Mouse (Mus musculus): ENCODE data around the gene Hist1h1d. TPM values are rescaled to one million over a fixed set of nuclear protein-coding genes. Genes with fewer than 3 reads are reported as not detected.

Hist1h1d gene
- polyA plus RNA-seq (2012; fragmentation: generic; extraction: Trizol), result under 1 TPM; 0.65 to 0.84 TPM

GRCm38 (mm10) chr13:23552962-23553361 is at the start of gene Hist1h1d:
Hist1h1d (plus strand) TSS chr13:23553262.

GRCm38 (mm10) chr13:23530901-23531875 is 21.9 kb upstream of the Hist1h1d start, which contains the start of gene Hist1h4h:
Hist1h4h (plus strand) TSS chr13:23531050.

GRCm38 (mm10) chr13:23533560-23534367 is 19.3 kb upstream of the Hist1h1d start, which contains the start of gene Hist1h2af:
Hist1h2af (plus strand) TSS chr13:23533906.

GRCm38 (mm10) chr13:23535137-23536075 is 17.7 kb upstream of the Hist1h1d start, which contains the start of gene Hist1h3g:
Hist1h3g (plus strand) TSS chr13:23535422.

GRCm38 (mm10) chr13:23542999-23543607 is 10.0 kb upstream of the Hist1h1d start, which contains the start of gene Hist1h2bh:
Hist1h2bh (minus strand) TSS chr13:23543392.

GRCm38 (mm10) chr13:23543965-23544786 is 8.9 kb upstream of the Hist1h1d start, which contains the start of gene Hist1h3f:
Hist1h3f (plus strand) TSS chr13:23544052.

GRCm38 (mm10) chr13:23551146-23551834 is 1.8 kb upstream of the Hist1h1d start, which contains the start of gene Hist1h4f:
Hist1h4f (minus strand) TSS chr13:23551648.

GRCm38 (mm10) chr13:23561883-23562659 is 9.0 kb downstream of the Hist1h1d start, which contains the start of gene Hist1h3e:
Hist1h3e (minus strand) TSS chr13:23562369.

GRCm38 (mm10) chr13:23571022-23571503 is 18.0 kb downstream of the Hist1h1d start, which contains the start of the genes Hist1h2ae and Hist1h2bg:
Hist1h2ae (minus strand) TSS chr13:23571220.
Hist1h2bg (plus strand) TSS chr13:23571396.

GRCm38 (mm10) chr13:23573898-23574524 is 20.9 kb downstream of the Hist1h1d start, which contains the start of the genes Hist1h2bf and Hist1h2ad:
Hist1h2bf (minus strand) TSS chr13:23574196.
Hist1h2ad (plus strand) TSS chr13:23574381.

GRCm38 (mm10) chr13:23575271-23575851 is 22.3 kb downstream of the Hist1h1d start, which contains the start of gene Hist1h3d:
Hist1h3d (plus strand) TSS chr13:23575763.

GRCm38 (mm10) chr13:23581408-23582218 is 28.6 kb downstream of the Hist1h1d start, which contains the start of gene Hist1h4d:
Hist1h4d (plus strand) TSS chr13:23581598.

Data from C3H10T1/2 (cell line).